Mouse (Mus musculus): Measurements from ENCODE around the gene Rarg.

Rarg gene

GRCm38 (mm10) chr15:102257202-102258075, at the start of gene Rarg:
Rarg (minus strand) TSS chr15:102257517.
- DNase-seq (ENCODE audit: low spot score in 2 of 2): peak in 1 of 2 experiments; percentile 55

GRCm38 (mm10) chr15:102302542-102302941, 45.2 kb upstream of the Rarg start:
- DNase-seq (ENCODE audit: low spot score in 2 of 2): no peak

GRCm38 (mm10) chr15:102296368-102297006, 39.2 kb upstream of the Rarg start:
- DNase-seq (ENCODE audit: low spot score in 2 of 2): no peak

- peak; percentile 85 to 94 for DNase-seq (ENCODE audit: low spot score in 2 of 2)
Measured at GRCm38 (mm10) chr15:102295633-102296367, 38.5 kb upstream of the Rarg start, which contains the start of gene Espl1. Espl1 (plus strand) TSS chr15:102296266.

GRCm38 (mm10) chr15:102287395-102287794, 30.1 kb upstream of the Rarg start:
- DNase-seq (ENCODE audit: low spot score in 2 of 2): no peak

- DNase-seq (ENCODE audit: low spot score in 2 of 2): no peak
Measured at GRCm38 (mm10) chr15:102283648-102284047, 26.3 kb upstream of the Rarg start.

GRCm38 (mm10) chr15:102282463-102283292, 25.4 kb upstream of the Rarg start:
- no peak for DNase-seq (ENCODE audit: low spot score in 2 of 2)

- no peak for DNase-seq (ENCODE audit: low spot score in 2 of 2)
Measured at GRCm38 (mm10) chr15:102280623-102281022, 23.3 kb upstream of the Rarg start.

- DNase-seq (ENCODE audit: low spot score in 2 of 2): no peak
Measured at GRCm38 (mm10) chr15:102279783-102280520, 22.6 kb upstream of the Rarg start.

GRCm38 (mm10) chr15:102279092-102279782, 21.9 kb upstream of the Rarg start, which contains the start of gene Mfsd5:
Mfsd5 (plus strand) TSS chr15:102279454.
- DNase-seq (ENCODE audit: low spot score in 2 of 2): peak; percentile 82 to 87

GRCm38 (mm10) chr15:102278726-102279091, 21.4 kb upstream of the Rarg start:
- no peak for DNase-seq (ENCODE audit: low spot score in 2 of 2)

- no peak for DNase-seq (ENCODE audit: low spot score in 2 of 2)
Measured at GRCm38 (mm10) chr15:102273982-102274716, 16.8 kb upstream of the Rarg start.

- no peak for DNase-seq (ENCODE audit: low spot score in 2 of 2)
Measured at GRCm38 (mm10) chr15:102271441-102271840, 14.1 kb upstream of the Rarg start.

- no peak for DNase-seq (ENCODE audit: low spot score in 2 of 2)
Measured at GRCm38 (mm10) chr15:102270274-102270960, 13.1 kb upstream of the Rarg start, which contains the start of gene Gm9918. Gm9918 (plus strand) TSS chr15:102270563.

- no peak for DNase-seq (ENCODE audit: low spot score in 2 of 2)
Measured at GRCm38 (mm10) chr15:102265548-102265947, 8.2 kb upstream of the Rarg start.

GRCm38 (mm10) chr15:102263037-102263436, 5.7 kb upstream of the Rarg start:
- no peak for DNase-seq (ENCODE audit: low spot score in 2 of 2)

GRCm38 (mm10) chr15:102262582-102262981, 5.3 kb upstream of the Rarg start:
- DNase-seq (ENCODE audit: low spot score in 2 of 2): no peak

- DNase-seq (ENCODE audit: low spot score in 2 of 2): no peak
Measured at GRCm38 (mm10) chr15:102258581-102259253, 1.4 kb upstream of the Rarg start.

All from urinary bladder, postnatal 4 days (tissue).